Mouse (Mus musculus) adipocyte (in vitro differentiated cells): Measurements from ENCODE around the gene Eif3f.

ENCODE experiments used
- DNase-seq: peaks from one replicate; pipeline ENCODE4 v3.0.0-alpha.2; 2016; ENCODE audit warnings: low spot score

The Eif3f gene

DNA sequence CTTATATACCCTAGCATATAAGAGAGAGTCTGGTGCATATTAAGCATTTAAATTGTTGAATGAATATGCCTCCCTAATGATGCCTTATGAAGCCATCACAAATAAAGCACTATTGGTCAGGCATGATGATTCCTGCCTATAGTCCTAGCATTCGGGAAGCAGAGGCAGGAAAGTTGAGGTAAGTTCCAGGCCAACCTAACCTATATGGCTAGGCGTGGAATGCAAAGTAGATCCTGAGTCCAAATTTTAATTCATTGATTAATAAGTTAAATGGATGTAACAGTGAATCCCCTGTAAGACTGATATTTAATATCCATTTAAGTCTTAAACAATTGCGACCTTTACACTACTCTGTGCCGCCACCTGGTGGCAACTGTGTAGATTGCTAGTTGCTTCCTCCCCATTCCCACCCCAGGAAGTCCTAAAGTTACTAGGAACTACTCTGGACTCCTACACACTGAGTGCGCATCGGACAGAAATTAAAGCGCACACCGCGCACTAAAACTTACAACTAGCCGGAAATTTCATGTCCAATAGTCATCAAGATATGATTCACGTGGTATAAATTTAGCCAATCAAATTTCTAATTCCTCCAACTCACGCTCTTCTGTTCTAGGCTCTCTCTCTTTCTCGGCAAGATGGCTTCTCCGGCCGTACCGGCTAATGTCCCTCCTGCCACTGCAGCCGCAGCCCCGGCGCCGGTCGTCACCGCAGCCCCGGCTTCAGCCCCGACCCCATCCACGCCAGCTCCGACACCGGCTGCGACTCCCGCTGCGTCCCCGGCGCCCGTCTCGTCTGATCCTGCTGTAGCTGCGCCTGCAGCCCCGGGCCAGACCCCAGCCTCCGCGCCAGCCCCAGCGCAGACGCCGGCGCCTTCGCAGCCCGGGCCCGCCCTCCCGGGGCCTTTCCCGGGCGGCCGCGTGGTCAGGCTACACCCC lies at the start of gene Eif3f:
TSS of gene Eif3f (plus strand) at position 624 of the 938 bp plus-strand sequence.
- peak; percentile 96 for DNase-seq

DNA sequence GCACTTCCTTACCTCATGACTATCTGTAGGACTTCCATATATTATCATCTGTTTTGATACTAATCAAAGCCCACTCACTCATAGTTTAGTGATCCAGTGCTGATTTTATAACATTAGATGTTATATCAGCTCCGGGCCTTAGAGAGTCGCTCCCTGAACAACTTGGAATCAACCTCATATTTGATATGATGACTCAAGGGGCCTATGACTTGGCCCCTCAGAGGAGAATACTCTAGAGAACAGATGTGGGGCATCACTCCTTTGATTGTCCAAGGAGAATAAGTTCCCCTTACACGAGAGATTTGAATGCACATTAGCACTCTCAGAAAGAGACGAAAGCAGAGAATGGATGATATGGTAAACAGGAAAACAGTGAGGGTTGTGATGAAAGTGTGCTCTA lies 49.3 kb upstream of the Eif3f start, which contains the start of gene Olfr518:
TSS of gene Olfr518 (minus strand) at position 101 of the 400 bp plus-strand sequence.
- DNase-seq = no peak

DNA sequence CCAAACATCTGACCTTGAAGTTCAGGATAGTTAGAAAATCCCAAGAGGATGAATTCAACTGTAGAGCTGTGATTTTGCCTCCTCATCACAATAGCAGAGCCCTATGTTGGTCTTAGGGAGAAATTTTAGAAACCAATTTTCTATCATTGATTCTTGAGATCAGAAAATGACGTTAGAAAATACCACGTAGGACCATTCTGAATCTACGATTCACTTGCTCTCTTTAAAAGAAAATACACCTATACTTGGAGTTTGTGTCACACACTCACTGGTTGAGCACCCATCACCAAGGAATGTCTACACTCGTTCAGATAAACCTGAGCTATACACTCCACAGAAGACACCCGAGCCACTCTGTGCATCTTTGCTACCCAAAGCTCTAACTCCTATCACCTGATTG lies 39.9 kb upstream of the Eif3f start, which contains the start of gene Olfr519:
TSS of gene Olfr519 (minus strand) at position 101 of the 400 bp plus-strand sequence.
- DNase-seq = no peak

DNA sequence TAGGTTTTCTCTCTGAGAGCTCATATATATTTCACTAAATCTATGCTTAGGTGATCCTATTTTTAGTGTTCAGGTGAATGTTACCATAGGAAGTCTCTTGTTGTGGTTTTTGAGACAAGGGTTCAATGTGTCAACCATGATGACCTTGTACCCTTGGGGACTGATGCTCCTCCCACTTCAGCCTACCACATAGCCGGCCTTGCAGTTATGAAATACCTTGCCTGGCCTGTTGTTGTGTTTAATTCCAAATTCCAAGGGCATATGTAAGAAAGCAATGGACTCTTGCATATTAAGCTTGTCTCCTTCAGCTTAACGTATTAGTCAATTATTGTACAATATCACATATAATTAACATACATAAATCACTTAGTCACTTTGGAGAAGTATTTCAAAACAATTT lies 30.2 kb upstream of the Eif3f start:
- DNase-seq = no peak

DNA sequence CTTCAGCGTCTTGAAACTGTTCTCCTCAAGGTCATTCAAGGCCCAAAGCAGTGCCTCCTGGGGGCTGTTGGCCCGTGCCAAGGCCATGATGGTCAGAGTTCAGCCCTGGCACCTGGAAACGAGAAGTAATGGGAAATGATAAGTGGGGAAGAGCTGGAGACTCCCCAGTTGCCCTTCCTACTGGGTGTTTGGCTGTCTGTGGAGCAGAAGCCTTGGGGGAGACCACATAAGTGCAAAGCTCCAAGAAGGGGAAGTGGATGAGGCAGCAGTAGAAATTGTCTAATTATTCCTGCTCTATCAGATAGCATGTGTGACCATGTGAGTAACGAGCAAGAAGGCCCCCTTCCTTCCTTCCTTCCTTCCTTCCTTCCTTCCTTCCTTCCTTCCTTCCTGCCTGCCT lies 7.2 kb upstream of the Eif3f start:
- DNase-seq = no peak

DNA sequence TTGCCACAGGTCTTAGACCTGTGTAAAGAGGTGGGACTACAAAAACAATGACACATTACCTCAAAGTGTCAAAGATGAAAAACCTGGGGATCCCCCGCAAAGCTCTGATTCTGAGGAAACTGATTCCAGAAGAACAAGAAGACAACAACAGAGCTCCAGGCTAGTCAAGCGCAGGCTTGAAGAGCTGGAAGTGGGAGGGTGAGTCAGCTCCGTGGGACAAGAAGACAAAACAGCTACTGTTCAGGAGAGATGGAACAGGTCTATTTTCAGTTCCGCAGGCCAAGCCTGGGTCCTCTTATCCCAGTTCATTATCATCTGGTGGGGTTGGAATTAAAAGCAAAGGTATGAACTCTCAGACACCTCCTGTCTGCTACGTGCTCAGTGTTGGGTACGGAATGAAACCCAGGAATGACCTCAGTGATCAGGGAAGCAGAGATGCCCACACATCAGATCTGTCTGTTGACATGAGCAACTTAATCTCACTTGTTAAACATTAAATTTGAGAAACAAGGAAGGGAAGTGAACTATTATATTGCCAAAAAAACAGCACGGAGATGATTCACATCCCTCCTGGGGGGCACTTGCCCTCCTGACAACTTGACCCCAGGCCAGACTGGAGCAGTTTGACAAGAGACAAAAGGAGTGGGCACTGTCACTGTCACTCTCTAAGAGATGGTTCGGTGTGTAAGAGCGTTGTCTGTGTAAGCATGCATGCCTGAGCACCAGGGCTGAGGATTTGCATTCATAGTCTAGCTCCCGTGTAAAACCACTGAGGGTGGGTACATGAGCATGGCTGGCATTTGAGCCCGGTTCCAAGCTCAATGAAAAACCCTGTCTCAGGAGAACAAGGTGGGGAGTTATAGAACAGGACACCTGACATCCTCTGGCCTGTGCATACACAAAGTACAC lies 5.7 kb upstream of the Eif3f start:
- DNase-seq = no peak

DNA sequence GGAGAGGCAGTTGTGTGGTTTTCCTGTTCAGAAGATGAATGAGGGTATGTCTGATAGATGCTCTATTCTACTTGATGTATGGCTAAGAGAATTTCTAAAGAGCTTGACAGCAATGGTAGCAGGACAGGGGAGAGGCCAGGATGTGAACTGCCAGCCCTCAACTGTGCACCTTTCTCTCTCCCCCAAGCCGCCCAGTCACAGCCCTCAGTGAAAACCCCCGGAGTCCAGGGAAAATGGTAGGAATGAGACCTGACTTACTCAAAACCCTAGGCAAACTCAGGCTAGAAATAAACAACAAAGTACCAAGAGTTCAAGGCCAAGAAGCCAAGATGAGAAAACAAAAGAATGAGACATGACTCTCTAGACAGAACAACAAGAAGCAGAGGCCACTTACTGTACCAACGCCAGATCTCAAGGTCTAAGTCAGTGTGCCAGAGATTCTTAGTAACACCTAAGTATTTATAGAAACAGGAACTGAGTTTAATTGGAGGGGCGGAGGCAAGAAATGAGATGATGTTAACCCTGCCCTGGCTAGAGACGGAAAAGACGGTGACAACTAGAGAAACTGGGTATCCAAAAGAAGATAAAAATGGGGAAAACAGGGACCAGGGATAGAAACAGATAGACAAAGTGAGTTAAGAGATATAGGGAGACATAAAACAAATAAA lies 4.4 kb upstream of the Eif3f start, which contains the start of gene Nlrp10:
TSS of gene Nlrp10 (minus strand) at position 453 of the 668 bp plus-strand sequence.
- DNase-seq = no peak

DNA sequence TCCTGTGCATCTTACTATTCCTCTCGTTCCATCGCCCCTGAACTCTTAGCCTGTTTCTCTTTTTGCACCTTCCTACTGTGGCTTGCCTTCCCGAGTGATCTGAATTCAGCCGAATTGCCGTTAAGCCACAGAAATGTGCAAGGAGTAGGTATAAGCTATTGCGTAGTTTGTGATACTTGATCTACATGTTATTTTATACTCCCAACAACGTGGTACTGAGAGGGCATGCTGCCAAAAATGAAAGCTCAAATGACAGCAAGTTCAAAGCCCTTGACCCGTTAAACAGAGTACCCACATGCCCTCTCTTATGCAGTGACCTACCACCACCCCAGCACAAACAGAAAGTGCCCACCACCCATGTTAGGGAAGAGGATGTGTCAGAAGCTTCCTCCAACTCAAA lies 619 bp downstream of the Eif3f start:
- peak; percentile 28 for DNase-seq

DNA sequence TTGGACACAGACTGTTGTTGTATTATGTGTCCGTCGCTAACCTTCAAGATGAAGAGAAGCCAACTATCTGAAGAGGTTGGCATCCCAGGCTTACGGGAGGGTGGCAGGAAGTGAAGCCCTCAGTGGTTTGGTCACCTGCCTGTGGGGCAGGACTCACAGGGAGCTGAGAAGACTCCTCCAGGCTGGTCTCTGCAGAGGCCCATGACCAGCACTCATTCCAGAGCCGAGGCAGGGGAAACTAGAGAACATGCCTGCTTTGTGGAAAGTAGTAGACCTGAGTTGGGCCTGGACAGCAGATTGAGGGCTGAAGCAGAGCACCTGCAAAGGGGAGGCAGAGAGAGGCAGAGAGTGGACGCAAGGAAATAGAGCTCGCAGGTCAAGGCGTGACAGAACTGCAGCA lies 1.2 kb downstream of the Eif3f start:
- no peak for DNase-seq

DNA sequence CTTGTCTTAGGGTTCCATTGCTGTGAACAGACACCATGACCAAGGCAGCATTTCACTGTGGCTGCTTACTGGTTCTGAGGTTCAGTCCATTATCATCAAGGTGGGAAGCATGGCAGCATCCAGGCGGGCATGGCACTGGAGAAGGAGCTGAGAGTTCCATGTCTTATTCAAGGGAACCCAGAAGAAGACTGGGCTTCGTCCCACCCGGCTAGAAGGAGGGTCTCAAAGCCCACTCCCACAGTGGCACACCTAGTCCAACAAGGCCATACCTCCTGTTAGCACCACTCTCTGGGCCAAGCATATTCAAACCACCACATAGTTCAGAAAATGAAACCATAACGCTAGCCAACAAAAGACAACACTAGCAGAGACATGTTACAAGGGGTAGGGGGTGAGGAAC lies 2.4 kb downstream of the Eif3f start:
- no peak for DNase-seq

DNA sequence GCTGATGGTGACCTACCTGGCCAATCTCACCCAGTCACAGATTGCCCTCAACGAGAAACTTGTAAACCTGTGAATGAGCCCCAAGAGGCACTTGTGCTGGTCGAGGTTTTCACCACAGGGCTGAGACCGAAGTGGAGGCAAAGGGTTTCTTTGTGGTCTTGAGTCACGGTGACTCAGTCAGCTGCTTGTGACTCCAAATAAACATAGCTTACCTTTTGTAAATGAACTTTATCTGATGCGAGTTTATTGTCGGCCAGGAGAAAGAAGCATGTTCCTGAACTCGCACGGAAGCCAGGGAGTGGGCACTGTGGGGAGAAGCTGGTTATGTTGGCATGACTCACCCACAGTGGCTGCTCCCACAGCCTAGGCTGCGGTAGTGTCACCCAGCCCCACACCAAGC lies 7.2 kb downstream of the Eif3f start:
- no peak for DNase-seq

DNA sequence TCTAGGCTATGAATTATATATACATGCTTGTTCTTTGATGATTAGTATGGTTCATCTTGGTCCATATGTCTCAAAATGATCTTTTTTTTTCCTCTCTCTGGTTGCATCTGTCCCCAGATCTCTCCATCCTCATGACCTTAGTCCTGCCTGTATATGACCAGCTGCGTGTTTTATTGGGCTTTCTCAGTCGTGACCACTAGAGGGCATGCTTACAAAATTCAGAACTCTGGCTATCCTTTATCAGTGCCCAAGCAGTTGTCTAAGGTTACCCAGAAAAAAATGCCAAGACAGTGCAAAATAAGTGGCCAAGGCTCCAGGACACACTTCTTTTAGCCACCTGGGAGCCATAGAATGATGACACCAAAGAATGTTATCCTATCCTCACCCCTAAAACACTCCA lies 9.8 kb downstream of the Eif3f start:
- peak; percentile 60 for DNase-seq

DNA sequence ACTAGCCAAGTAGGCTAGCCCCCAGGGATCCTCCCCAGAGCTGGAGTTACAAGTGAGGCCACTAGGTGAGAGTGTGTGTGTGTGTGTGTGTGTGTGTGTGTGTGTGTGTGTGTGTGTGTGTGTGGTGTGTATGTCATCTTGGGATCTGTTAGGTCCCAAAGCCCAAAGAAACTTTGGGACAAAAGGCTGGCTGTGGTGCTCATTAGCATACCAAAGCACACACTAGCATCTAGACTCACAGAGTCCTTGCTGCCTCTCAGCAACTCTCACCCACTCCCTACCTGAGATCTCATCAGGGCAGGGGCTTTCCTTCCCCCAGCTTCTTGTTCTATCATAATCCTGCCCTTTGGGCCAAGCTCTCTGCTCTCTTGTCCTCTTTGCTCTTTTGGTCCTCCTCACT lies 14.4 kb downstream of the Eif3f start:
- no peak for DNase-seq

DNA sequence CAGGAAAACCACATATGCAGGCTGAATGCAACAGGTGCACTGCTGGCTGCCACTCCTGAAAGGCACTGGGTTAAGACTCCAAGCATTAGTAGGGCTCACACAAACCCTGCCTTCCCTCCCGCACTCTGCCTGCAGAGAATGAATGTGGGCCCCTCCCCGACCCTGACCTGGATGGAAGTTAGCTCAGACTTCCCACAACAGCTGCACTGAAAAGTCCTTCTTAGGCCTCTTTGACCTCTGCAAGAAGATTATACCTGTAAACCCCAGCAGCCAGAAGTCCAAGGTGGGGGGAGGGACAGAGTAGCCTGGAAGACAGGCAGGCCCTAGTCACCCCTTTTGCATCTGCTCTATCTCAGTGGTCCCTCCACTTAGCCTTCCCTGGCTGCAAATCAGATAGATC lies 15.1 kb downstream of the Eif3f start:
- DNase-seq = no peak

DNA sequence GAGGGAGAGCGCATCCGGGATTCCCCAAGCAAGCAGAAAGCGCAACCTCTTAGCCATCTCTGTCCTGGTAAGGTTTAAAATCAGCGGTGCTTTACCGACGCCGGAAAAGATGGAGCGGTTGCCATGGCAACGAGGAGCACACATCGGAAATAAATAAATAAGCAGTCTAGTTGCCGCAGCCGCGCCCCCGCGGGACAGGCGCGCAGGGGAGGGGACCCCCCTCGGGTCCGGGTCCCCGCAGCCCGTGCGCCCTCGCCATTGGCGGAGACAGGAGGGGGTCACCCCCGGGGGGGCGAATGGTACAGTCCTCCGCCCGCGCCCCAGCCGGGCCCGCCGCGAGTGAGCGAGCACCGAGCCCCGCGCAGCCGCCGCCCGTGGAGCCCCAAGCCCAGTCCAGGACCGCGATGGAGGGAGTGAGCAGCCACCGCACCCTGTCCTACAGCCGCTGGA lies 16.1 kb downstream of the Eif3f start, which contains the start of gene Tub:
TSS of gene Tub (plus strand) at position 27 of the 450 bp plus-strand sequence.
- DNase-seq = no peak

DNA sequence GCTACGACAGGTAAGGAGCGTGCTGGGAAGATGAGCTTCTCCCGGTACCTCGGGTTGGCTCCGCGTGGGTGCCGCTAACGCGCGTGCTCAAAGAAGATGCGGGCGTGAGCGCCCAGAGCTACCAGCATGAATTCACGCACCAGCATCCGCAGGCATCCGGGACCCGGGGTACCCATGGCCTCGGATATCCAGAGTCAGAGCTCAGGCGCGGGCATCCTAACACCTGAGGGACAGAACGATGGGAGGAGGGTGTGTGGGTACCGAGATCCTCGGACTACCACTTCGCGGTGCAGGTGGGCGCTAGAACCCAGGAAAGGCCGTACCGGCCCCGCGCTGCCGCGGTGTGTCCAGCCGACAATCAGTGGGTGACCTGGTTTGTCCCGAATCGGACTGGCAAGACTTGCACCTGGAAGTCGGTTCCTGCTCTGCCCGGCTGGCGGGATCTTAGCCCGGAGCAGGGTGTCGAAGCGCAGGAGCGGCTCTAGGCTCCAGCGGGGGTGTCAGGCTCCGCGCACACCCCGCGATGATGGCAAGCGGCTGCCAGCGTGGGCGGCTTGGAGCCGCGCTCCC lies 16.6 kb downstream of the Eif3f start:
- no peak for DNase-seq

DNA sequence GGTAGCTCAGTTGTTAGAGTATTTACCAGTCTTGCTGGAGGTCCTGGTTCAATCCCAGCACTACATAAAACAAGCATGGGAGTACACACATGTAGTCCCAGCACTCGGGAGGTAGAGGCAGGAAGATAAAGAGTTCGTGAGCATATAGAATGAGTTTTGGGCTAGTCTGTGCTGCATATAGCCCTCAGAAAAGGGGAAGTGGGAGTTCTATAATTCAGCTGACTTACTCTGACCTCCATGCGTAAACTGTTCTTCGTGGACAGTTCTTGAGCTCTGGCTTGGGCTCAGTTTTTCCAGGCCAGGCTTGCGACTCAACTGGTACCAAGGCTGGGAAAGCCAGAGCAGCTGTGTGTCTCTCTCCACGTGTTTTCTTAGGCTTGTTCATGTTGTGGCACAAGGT lies 18.6 kb downstream of the Eif3f start:
- no peak for DNase-seq

DNA sequence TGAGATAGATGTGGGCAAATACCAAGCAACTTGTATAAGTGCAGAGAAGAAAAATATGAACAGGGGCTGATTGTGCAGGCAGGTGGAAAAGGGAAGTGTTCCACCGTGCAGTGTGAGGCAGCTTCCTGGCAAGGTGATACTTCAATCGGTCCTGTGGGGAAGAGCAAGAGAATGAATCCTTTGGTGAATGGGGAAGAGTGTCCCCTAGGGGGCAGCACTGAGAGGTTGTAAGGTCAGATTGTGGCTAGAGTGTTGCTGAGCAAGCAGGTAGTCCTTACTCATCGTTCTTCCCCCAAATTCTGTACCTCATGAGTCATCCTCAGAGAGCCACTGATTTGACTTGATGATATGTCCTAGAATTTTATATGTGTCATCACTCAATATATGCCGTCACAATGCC lies 20.0 kb downstream of the Eif3f start:
- DNase-seq = peak; percentile 10

DNA sequence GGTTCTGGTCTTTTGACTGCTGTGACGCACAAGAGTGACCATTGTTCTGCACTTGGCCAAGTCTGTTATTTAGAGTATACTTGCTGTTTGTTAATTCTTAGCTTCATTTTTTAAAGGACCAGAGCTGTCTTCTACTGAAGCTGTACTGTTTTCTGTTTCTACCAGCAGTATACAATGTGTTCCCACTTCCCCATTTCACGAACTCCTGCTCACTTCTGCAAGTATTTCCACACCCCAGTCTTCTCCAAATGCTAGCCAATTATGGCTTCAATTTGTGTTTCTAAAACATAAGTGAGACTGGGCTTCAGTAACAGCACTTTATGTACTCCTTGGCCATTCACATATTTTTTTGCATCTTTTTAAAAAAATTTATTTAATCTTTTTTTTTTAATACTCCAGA lies 23.5 kb downstream of the Eif3f start:
- DNase-seq = no peak

DNA sequence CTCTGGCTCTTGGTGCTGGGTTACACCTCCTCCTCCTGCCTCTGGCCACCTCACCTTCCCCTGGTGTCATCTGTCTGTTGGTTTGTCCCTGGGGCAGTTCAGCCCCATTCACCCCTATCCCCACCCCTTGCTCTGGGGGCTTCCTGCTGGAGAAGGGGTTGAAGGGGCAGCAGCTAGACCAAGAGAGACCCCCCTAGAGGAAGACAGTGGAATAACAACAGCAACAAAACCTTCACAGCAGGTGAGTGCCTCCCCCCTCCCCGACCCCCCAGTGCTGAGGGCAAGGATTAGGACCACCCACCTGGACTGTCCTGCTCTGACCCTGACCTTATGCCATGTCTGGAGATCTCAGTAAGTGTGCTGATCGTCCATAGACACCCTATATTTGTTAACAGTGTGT lies 31.8 kb downstream of the Eif3f start:
- DNase-seq = no peak

DNA sequence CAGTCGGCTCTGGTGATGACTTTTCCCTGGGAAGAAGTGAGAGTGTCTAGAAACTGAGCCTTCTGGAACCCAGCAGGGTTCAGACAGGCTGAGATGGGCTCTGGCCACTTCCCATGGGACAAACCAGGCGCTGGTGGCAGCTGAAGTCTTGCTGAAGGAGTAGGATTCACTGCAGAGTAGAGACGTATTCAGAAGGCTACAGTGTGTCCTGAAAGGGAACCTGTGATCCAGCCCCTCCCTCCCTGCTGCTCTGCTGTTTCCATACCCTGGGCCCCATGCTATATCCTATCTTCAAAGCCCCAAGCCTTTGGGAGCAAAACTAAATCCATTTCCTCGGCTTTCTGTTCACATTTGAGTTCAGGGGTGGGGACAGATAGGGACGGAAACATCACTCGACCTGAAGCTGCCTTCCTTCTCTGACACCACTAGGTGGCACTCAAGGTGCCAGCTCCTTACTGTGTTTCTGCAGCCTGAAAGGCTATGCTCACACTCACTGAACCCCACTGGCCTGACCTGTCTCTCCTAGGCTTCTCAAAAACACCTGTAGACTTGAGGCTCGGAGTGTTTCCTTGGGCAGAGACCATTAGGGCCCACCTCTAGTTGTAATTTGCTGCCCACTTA lies 32.6 kb downstream of the Eif3f start:
- peak; percentile 71 for DNase-seq
